Mouse (Mus musculus): ENCODE measurements around the gene Dlg4.
"Not testable (repeated sequence)": the region's sequence is repeated elsewhere in the genome, so short reads cannot be mapped to it uniquely, and the experiment has no call there.

Gene Dlg4

DNA sequence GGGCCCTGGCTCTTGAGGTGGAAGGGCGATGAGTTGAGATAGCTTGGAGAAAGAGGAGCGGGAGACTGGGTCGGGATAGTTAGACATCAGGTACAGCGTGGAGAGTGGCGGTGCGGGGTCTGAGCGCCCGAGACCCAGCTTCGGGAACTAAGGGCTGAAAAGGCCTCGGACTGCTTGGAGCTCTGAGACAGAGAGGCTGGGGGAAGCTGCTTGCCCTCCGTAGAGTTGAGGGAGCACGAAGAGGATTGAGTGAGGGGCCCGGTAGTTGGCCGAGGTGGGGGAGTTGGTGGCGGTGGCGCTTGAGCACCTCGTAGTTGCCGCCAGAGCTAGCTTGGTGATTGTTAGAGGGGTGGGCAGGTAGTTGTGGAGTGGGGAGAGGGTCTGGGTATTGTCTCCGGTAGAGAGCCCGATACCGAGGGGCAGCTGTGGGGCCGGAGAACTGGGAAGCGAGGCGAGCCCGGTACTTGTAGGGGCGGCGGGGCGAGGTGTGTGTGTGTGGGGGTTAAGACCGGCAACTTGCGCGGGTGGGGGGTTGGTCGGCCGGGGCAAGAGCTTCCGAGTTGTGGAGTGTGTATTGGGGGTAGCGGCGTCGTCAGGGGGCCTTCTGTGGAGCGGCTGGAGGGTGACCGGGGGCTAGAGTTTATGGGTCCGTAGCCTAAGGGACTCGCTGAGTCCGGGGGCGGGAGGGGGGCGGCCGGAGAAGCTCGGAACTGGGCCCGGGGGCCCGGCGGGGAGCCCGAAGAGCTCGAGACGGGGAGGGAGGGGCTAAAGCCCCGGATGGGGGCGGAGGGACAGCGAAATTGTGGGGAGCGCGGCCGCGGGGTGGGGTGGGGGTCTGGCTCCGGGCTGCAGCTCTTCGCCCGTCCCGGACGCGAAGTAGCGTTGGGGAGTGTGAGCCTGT, 20.3 kb upstream of the Dlg4 start:
- in situ Hi-C loops (cut with MseI, MboI) = no loop called here

DNA sequence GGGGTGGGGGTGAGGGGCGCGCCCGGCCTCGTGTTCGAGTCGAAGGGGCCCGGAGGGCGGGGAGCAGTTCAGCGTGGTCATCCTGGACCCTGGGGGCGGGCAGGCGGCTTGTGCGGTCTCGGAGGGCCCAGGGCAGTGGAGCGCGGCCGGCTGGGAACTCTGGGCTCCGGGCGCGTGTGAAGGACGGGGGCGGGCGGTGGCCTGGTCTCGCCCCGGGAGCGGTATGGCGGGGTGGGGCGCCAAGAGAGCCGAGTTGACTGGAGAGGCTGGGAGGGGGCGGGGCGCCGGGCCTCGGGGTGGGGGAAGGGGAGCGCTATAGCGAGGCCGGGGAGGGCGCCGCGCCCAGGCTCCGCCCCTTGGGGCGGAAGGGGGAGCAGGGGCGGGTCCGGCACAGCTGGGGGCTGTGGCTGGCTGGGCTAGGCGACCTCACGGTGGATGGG, 19.7 kb upstream of the Dlg4 start:
- in situ Hi-C loops (cut with MseI, MboI) = no loop called here

DNA sequence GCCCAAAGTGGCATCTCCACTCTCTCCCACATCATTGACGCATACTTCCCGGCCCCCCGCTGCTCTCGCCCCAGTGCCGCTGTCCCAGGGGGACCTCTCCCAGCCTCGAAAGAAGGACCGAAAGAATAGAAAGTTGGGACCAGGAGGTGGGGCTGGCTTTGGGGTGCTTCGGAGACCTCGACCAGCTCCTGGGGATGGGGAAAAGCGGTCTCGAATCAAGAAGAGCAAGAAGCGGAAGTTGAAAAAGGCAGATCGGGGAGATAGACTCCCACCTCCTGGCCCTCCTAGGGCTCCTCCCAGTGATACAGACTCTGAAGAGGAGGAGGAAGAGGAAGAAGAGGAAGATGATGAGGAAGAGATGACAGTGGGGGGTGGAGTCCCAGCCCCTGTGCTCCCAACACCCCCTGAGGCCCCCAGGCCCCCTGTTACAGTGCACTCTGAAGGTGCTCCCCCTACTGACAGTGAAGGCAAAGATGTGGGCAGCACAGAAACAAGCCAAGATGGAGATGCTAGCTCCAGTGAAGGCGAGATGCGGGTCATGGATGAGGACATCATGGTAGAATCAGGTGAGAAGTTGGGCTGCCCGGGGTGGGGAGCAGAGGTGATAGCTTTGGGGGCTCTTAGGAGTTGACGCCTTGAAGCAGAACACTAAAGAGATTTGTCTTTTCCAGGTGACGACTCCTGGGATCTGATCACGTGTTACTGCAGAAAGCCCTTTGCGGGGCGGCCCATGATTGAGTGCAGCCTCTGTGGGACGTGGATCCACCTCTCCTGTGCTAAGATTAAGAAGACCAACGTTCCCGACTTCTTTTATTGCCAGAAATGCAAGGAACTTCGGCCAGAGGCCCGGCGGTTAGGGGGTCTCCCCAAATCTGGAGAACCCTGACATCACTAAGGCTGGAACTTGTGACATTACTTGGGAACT, 17.9 kb upstream of the Dlg4 start:
- in situ Hi-C loops (cut with MseI, MboI) = no loop called here

- in situ Hi-C loops (cut with MseI, MboI) = no loop called here
Observed at GRCm38 (mm10) chr11:69999666-70000065, 17.1 kb upstream of the Dlg4 start.

DNA sequence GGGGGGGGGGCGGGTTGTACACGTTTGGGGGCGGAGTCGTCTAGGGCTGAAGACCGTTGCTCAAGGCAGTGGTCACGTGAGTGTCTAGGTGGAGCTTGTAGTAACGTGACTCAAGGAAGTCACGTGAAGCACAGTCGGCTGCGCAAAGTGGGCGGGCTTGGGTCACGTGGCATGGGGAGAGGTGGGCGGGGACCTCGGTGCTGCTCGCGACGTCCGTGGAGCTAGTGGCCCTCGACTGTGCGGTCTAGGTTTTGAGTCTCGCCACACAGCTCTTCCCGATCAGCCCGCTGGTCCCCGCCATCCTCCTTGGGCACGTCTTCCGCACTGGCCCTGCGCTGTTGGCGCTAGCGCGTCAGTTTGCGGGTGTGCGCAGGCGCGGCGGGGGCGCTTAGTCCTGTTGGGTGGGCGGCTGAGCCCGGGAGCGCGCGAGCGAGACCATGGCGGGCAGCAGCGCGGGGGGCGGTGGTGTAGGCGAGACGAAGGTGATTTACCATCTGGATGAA, 16.3 kb upstream of the Dlg4 start, which contains the start of gene Dvl2:
Gene Dvl2 (plus strand): TSS at position 200 of the 503 bp plus-strand sequence.
- in situ Hi-C loops (cut with MseI, MboI) = no loop called here

DNA sequence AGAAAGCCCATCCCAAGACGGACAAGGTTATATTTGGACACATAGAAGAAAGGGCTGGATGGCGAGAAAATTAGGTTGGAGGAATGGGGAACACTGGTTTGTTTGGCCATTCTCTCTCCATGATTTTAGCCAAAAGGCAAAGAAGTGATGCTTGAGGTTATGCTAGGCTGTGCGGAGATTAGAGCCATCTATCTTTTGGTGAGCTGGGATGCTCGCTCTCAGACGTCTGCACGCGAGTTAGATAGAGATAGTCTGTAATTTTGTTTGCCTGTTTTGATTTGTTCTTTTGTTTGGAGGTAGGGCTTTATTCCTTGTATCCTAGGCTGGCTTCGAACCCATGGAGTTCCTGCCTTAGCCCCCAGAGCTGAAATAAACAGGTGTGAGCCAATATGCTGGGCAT, 15.6 kb upstream of the Dlg4 start:
- in situ Hi-C loops (cut with MseI, MboI) = no loop called here

GRCm38 (mm10) chr11:70001865-70002264, 14.9 kb upstream of the Dlg4 start:
- in situ Hi-C loops (cut with MseI, MboI) = no loop called here

- in situ Hi-C loops (cut with MseI, MboI) = no loop called here
Observed at GRCm38 (mm10) chr11:70002471-70002870, 14.3 kb upstream of the Dlg4 start.

GRCm38 (mm10) chr11:70005521-70005920, 11.2 kb upstream of the Dlg4 start:
- in situ Hi-C loops (cut with MseI, MboI) = no loop called here

GRCm38 (mm10) chr11:70010033-70010432, 6.7 kb upstream of the Dlg4 start:
- in situ Hi-C loops (cut with MseI, MboI) = no loop called here

- in situ Hi-C loops (cut with MseI, MboI) = no loop called here
Observed at GRCm38 (mm10) chr11:70010548-70010947, 6.2 kb upstream of the Dlg4 start.

- in situ Hi-C loops (cut with MseI, MboI) = no loop called here
Observed at GRCm38 (mm10) chr11:70010961-70011360, 5.8 kb upstream of the Dlg4 start.

DNA sequence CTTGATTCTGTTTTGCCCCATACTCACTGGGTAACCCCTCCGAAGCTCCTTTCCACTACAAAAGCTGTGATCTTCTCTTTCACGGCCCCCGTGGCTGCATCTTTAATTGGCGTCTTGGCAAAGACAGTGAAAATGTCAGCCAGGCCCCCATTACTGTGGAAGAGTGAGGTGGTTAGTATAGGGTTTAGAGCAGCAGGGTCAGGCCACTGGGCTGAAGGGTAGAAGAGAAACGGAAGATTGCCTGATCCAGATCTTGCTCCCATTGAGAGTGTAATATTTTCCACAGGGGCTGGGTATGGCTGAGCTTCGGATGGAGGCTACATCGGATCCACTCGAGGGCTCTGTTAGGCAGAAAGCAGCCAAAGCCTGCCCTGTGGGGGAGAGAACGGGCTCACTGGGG, 3.8 kb upstream of the Dlg4 start:
- in situ Hi-C loops (cut with MseI, MboI) = no loop called here

DNA sequence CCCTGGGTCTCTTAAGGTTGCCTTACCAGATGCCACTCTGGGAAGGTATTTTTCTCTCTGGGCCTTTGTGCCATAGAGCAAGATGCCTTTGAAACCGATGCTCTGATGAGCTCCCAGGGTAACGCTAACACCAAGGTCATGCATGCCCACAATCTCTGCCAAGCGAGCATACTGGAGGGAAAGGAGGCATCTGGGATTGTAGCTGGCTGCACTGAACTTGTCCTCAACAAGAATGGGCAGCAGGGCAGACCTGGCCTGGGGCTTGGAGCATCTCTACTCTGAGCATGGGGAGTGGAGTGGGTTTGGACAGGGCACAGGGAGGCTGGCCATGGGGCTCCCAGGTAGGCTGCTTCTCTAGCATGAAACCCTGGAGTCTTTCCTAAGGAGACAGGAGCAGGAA, 3.3 kb upstream of the Dlg4 start:
- in situ Hi-C loops (cut with MseI, MboI) = no loop called here

- in situ Hi-C loops (cut with MseI, MboI) = no loop called here
Observed at GRCm38 (mm10) chr11:70014051-70014450, 2.7 kb upstream of the Dlg4 start.

DNA sequence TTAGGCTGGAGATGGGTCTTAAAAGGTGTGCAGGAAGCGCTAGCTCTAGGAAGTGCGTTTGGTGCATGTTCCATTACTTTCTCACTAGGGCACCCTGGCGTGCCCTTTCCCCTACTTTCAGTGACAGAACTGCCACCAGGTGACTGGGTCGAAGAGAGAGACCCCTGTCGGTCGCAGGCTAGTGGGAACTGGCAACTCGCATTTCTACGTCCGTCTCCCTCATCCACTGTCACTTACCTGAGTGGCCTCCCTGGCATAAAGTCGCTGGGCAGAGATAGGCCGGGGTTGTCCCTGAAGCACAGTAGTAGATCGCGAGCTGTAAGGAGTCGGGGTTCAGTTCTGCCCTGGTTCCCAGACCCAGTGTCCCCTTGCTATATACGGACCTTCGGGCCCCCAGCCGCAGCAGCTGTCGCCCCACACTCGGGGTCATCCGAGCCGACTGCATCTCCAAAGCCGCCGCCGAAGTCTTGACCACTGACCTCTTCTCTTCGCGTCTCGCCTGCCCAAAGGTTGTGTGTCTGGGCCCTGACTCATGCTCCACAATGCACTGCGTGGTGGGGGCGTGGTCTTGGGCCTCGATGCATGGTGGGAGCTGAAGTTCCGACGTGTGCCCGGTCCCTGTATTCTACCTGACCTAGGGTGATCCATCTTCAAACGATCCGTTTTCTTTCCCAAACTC, 1.7 kb upstream of the Dlg4 start, which contains the start of gene Acadvl:
Gene Acadvl (minus strand): TSS at position 532 of the 679 bp plus-strand sequence.
- in situ Hi-C loops (cut with MseI, MboI) = no loop called here

GRCm38 (mm10) chr11:70015677-70016076, 1.1 kb upstream of the Dlg4 start:
- in situ Hi-C loops (cut with MseI, MboI) = no loop called here

- in situ Hi-C loops (cut with MseI, MboI) = not testable (repeated sequence)
Observed at GRCm38 (mm10) chr11:70016177-70016576, 565 bp upstream of the Dlg4 start.

- in situ Hi-C loops (cut with MseI, MboI) = no loop called here
Observed at GRCm38 (mm10) chr11:70017199-70017767, 541 bp downstream of the Dlg4 start.

GRCm38 (mm10) chr11:70018131-70018990, 1.6 kb downstream of the Dlg4 start:
- in situ Hi-C loops (cut with MseI, MboI) = no loop called here
